Mouse (Mus musculus) right cerebral cortex, adult 18-20 months (tissue): Measurements from ENCODE around the gene Tnk1.

Source experiments
- DNase-seq: peaks from one replicate; pipeline ENCODE4 v3.0.0; 2022; ENCODE audit warnings: mixed read lengths

Gene Tnk1

DNA sequence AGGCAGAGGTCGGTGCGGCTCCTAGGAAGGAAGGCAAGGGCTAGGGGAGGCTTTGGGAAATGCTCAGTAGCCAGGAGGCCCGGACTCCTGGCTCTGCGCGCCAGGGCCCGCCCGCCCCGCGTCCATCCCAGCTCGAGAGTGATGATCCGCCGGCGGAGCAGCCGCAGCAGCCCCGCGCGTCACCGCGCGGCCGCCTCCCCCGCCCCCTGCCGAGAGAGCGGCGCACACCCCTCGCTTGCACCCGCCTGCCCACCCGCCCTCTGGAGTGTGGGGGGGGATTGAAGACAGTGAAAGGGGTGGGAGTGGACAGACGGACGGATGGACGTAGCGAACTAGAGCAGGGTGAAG lies 21.0 kb downstream of the Tnk1 start, which contains the start of gene Nlgn2:
Gene Nlgn2 (minus strand): TSS at position 181 of the 348 bp plus-strand sequence.
- no peak for DNase-seq

DNA sequence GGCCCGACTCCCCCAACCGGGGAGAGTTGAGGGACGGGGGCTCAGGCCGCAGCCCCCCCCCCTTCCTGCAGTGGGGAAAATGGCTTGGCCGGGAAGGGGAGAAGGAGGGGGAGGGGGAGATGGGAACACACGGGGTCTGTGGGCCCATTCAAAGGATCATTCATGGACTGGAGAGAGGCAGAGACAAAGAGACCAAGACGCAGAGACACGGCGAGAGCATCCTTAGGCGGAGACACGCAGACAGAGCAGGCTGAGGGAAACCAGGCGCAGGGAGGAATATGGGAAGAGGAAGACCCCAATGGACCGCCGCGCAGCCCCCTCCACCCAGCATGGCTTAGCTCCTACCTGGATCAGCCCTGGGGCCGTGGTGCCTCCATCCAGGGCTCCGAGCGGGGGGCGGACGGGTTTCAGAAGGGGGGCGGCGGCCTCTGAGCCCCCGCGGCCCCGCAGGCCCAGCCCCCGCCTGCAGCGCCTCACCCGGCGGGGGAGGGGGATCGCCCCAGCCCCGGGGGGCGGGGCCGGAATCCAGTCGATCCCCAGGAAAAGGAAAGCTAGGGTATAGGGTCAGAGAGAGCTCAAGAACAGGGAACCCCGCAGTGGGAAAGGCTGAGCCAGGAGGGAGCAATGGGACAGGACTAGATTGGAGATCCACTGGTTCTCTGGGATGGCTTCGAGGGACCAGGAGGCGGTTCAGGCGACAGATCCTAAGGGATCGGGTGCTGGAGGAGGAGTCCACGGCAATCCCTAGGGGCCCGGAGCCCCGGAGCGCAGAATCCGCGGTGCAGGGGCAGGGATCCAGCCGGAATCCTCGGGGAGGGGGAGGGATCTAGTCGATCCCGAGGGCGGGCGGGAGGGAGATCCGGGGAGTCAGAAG lies 21.6 kb downstream of the Tnk1 start:
- DNase-seq, result peak; percentile 47

DNA sequence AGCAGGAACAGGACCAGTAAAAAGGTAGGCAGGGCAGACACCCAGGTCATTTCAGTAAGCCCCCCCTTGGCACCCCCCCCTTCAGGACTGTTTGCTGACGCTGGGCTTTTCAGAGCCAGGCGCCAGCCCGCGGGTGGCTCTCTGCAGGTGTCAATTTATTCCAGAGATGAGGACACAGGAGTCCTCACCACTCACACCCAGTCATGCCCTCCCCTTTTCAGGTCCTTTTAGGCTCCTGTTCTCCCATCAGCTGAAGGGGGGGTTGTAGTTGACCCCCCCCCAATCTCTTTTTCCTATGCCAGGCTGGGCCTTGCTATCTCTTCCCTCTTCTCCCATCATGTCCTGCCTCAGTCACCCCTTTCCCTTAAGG lies 22.6 kb downstream of the Tnk1 start:
- no peak for DNase-seq

DNA sequence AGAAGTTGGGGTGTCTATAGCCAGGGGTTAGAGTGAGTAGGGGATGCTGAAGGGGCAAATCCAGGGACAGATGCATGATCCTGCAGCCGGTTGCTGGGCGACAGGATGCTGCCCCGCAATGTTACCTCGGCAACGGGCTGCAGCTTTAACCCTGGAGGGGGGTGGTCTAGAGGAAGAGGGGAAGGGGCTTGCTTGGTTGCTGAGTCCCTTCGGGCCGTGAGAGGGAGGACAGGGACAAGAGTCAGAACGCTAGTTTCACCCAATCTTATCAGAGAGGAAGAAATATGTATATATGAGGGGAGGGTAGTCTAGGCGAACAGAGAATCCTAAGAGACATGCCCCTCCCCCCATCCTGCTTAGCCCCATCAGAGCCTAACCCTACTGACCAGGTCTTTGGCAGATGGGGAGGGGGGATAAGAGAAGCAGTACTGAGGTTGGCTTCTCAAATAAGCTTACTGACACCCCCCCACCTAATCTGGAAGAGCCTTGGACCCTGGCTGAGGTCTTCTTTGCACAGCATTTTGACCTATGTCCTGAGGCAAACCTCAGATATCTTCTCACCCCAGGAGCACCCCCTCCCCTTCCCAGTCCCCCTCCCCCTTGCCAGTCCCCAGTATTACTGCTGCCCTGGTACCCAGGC lies 23.1 kb downstream of the Tnk1 start:
- no peak for DNase-seq

DNA sequence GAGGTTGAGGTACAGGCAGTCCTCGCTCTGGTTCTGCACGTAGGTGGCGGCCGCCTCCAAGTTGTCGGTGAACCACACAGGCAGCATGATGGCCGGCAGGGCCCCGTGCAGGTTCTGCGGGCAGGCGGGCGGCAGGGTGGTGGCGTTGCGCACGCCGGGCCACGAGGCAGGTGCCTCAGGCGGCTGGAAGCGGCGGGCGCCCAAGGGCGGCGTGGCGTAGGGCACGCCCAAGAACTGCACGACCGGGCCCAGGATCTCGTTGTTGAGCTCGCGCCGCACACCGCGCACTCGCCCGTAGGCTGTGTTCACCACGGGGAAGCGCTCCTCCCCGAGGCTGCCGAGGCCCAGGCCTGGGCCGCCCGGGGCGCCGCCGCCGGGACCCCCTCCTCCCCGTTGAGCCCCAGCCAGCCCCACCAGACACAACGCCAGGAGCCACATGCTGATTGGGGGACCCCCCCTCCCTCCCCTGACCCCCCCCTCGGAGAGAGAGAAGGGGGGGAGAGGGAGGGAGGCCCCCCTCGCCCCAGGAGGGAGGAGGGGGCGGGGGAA lies 24.5 kb downstream of the Tnk1 start:
- peak; percentile 23 for DNase-seq

DNA sequence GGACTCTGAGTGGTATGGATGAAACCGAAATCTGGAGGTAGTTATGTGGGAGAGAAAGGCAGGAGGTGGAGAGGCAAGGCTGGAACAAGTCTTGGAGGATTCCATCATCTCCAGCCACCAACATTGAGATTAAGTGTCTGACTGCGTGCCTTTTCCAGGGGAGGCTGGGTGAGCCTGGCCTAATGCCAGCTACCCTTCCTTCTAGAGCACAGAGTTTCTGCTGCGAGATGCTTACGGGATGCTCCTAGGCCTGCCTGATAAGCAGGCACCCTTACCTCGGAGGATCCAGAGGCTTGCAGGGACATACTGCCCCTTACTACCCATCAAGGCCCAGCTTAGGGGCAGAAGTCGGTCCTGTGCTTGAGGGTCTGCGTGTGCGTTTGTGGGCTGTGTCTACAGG lies 25.0 kb downstream of the Tnk1 start:
- DNase-seq, result no peak

DNA sequence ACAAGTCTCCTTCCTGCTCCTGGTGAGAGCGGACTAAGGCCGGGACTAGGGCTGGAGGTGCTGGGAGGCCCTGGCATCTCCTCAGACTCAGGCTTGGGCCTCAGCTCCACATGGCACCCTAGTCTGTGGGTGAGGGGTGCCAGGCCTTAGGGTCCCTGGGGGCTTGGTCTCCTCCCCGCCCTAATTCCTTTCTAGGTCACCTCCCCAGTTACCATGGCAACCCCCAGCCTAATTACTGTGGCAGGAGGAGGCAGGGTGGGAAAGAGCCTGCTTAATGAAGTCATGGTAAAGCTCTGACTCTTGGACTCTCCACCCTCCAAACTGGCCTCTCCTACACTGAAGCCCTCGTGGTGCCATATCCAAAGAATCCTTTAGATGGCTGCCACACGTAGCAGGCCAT lies 29.7 kb downstream of the Tnk1 start:
- no peak for DNase-seq

DNA sequence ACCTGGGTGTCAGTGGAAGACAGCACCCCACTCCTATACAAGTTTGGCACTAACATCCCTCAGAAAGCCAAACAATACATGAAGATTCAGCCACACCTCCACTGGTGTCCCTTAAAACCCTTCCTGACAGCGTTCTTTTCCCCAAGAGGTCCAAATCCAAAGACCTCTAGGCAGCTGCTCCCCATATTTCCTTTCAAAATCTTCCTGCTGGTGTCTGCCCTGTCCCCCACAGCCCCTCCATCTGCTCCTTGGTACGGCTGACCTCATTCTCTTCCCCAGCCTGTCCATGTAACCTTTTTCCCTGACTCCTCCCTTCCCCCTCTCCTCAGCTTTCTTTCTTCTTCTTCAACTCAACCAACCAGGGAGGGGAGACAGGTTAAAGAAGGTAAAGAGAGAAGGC lies 35.1 kb downstream of the Tnk1 start:
- DNase-seq, result no peak

DNA sequence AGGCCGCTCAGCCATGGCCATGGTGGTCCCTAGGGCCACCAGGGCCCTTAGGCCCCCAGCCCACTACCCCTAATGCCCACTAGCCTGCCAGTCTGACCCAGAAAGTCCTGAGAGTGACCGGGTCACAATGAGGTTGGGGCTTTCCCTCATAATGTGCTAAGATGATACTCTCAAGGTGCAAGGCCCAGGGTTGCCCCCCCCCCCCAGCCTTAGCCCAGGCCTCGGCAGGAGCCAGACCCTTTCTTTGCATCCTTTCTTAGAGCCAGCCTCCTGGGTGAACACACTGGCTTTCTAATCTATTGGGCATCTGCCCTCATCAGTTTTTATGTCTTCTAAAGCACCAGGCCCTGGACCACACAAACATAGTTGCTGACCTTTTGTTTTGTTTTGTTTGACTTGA lies 36.5 kb downstream of the Tnk1 start, which contains the start of gene Spem1:
Gene Spem1 (minus strand): TSS at position 101 of the 400 bp plus-strand sequence.
- DNase-seq, result no peak

DNA sequence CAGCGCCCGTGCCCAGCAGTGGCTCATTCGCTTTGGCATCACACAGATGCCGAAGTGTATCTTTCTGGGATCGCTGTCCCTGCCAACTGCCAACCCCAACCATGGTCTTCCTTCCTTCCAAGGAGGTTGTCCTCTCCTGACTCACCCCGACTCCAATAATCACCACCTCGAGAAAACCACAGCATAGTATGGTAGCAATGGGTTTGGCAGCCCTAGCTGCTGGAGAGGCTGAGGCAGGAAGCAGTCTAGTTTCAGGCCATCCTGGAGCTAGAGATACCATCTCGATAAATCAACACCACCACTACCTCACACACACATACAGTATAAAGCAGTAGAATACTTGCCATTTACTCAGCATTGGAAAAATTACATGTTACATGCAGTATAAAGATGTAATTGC lies 39.7 kb downstream of the Tnk1 start:
- DNase-seq, result no peak

DNA sequence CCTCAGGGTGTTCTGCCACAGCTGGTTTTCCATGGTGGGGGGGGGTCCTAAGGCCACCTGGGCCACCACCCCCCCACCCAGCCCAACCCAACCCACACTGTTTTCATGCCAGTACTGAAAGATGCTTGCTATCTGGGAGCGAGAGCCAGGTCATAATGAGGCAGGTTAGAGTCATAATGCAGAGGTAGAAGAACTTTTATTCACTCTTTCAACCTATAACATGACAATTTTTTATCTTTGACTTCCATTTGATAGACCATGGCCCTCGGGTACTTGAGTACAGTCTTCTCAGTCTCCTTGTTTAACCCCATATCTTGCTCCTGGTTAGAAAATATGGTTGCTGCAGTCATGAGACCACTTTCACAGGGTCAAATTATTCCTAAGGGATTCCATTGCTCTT lies 40.2 kb downstream of the Tnk1 start, which contains the start of gene Spem2:
Gene Spem2 (minus strand): TSS at position 101 of the 400 bp plus-strand sequence.
- no peak for DNase-seq

DNA sequence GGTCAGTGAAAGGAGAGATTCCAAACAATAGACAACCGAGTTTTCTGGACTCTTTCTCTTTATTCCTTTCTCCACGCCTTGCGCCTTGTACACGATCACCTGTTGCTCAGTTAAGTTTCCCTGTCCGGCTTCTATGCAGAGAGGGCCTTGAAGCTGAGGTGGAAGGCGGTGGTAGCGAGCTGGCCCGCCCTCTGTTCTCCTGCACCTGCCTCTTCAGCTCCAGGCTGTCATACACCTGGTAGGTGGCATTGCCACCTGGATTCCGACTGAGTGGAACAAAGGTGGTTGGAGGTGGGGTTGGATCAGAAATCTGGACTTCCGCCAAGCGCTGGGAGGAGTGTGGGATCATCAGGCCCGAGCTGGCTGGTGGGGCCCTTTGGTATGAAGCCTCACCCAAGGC lies 42.0 kb downstream of the Tnk1 start:
- no peak for DNase-seq

DNA sequence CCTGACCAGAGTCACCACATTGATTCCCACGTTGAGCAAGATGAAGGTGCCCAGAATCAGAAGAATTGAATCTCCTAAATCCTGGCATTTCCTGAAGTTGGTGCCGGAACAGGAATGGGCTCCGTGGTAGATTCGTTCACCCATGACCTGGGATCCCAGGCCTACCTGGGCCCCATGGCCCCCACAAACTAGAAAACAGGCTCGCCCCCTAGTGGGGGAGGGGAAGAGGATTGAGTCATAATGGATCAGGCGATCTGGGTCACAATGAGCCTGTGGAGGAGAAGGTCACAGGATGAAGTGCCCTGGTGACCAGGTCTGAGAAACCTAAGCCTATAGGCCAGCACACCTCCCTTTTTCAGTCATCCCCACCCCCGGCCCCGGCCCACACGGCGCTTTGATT lies 43.4 kb downstream of the Tnk1 start, which contains the start of gene Gm39566:
Gene Gm39566 (minus strand): TSS at position 144 of the 400 bp plus-strand sequence.
- no peak for DNase-seq

DNA sequence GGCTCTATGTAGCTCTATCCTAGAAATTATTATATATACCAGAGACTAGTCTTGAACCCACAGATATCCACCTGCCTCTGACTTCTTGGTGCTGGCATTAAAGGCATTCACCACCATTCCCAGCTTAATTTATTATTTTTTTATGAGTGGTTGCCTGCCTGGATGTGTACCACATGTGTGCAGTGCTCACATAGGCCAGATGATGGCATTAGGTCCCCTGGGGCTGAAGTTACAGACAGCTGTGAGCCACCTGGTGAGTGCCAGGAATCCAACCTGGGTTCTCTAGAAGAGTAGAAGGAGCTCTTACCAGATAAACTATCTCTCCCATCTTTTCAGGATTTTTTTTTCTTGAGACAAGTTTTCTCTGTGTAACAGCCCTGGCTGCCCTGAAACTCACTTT lies 48.2 kb downstream of the Tnk1 start:
- no peak for DNase-seq

DNA sequence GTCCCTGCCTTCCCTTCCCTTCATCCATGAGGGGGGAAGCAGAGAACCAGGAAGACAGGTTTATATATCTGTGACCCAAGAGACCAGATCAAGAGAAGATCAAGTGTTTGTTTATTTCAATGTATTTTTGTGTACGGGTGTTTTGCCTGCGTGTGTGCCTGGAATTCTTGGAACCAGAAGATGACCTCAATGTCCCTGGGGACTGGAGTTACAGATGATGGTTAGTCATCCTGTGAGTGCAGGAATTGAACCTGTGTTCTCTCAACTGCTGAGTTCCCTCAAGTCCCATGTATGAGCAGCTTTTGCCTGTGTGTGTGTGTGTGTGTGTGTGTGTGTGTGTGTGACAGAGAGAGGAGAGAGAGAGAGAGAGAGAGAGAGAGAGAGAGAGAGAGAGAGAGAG lies 50.9 kb downstream of the Tnk1 start:
- no peak for DNase-seq

DNA sequence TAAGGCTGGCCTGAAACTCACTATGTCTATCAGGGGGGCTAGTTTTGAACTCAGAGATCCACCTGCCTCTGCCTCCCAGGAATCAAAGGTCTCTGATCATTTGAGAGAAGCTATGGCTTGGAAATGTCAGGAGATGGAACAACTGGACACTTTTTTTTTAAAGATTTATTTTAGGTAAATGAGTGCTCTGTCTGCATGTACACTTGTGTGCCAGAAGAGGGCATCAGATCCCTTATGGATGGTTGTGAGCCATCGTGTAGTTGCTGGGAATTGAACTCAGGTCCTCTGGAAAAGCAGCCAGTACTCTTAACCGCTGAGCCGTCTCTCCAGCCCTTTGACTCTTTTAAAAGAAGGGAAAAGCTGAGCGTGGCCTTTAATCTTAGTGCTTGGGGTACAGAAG lies 52.2 kb downstream of the Tnk1 start:
- DNase-seq, result no peak

DNA sequence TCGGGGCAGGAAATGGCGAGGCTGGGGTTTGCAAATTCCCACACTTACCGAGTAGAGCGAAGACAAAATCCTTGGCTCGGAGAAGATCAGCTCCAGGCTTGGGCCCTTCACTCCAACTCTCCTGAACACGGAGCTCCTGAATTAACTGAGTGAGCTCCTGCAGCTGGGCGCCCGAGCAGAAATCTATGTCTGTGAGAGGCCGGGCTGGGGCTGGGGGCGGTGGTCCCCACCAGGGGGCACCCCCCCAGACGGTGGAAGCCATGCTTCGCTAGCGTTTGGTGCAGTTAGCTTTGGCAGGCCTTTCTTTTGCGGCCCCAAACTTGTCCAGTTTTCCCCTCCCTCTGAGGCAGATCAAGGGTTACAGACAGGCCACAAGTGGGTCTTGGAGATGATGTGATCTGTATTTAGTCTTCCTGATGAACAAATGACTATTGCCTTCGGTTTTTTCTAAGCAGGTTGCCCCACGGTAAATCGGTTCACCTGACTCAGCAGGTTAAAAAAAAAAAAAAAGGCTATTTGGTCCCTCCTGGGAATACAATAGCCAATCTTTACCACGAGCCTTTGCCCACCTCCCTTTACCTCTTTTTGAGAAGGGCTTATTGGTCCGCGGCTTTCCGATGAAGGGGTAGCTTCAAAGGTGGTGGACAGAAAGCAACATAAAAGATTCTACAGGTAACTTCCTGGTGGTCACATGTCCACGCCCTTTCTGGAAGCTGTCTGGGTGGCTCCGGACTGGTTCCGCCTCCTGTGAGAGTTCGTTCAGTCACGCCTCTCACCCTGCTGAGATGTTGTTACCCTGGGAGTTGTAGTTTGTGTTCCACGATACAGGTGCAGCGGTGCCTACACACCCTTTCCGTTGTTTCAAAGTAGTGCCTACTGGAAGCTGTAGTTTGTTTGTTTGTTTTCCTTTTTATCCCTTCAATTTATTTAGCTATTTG lies 53.3 kb downstream of the Tnk1 start, which contains the start of gene Tmem102:
Gene Tmem102 (minus strand): TSS at position 653 of the 938 bp plus-strand sequence.
- DNase-seq, result no peak

DNA sequence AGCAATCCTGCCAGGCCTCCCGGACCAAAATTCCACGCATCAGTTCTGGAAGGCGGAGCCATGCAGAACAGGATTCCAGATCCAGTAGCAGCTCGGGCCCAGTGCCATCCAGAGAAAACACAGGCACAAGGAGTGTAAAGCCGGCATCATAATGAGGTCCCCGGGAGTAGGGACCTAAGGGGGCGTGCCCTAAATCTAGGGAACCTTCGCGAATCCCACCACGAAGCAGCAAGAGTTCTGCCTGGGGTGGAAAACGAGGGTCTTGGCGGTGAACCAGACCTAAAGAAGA lies 53.9 kb downstream of the Tnk1 start:
- DNase-seq, result no peak

DNA sequence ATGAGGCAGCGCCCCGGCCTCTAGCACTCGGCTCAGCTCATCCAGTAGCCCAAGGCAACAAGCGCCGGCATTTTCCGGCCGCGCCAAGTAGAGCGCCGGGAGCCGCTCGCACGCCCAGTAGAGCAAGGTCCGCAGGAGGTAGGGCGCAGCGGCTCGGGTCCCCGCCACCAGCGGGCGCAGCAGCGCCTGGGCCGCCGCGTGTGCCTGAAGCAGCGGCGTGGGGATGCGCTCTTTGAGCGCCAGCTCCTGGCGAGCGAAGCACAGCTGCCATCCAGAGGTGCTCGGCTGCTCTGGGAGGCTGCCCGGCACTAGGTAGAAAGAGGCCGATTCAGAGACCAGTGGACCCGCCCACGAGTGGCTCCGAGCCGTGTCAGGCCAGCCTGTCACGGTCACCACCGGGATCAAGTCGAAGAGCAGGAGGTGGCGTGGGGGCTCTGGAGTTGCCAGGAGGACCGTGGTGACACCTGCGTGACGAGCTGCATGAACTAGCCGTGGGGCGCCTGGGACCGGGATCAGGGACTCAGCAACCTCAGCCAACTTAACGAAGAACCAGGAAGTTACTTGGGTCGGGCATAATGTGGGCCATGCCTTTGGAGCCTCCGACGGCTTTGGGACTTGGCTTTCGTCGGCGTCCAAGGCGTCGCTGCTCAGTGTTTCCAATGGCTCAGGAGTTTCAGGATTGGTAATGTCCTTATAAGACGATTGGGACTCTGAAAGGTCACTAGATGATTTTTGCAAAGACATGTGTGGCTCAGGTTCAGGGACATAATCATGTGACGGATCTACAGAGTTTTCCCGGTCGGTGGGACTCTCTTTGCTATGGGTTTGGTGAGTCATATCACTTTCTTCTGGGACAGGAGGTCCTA lies 54.5 kb downstream of the Tnk1 start:
- DNase-seq, result peak; percentile 79

DNA sequence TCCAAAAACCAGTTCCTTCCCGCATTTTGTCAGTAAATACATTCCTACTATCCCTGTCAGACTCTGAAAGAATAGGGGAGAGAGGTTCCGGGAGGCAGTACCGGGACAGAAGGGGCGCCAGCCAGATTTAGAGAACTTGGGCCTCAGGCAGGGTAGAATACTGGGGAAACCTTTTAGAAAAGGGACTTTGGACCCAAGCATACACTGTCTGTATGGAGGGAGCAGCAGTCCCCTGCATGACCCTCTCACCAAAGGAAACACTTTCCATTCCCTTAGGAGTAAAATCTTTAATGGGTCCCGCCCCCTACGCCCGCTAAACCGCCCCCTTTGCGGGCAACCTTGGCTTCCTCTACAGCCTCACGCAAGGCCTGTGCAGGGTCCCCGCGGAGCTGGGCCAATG lies 55.2 kb downstream of the Tnk1 start:
- DNase-seq, result no peak

DNA sequence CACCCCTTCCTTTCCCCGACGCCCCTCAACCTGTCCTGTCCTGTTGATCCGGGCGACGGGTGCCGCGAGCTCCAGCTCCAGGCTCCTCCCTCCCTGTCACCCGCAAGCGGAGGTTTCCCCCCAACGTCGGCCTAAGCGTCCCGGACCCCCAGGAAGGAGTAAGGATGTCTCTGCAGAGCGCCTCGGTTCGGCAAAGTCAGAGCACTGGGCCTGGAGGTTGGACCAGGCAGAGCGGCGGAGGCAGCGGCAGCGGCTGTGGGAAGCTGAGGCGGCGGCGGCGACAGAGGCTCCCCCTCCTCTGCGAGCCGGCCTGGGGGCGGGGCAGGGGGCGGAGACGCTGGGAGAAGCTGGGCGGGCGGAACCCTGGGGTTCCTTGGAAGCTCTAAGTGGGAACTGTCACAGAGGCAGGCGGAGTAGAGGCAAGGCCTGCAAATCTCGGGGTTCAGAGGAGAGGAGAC lies 55.9 kb downstream of the Tnk1 start:
- peak; percentile 83 for DNase-seq
